Mouse (Mus musculus) kidney, adult 9 months (tissue): ENCODE results near the gene 1500011B03Rik.
"Not testable (repeated sequence)": the region's sequence is repeated elsewhere in the genome, so short reads cannot be mapped to it uniquely, and the experiment has no call there.

Source experiments
- DNase-seq: peaks from one replicate; pipeline ENCODE4 v3.0.0; 2022

Gene 1500011B03Rik

DNA sequence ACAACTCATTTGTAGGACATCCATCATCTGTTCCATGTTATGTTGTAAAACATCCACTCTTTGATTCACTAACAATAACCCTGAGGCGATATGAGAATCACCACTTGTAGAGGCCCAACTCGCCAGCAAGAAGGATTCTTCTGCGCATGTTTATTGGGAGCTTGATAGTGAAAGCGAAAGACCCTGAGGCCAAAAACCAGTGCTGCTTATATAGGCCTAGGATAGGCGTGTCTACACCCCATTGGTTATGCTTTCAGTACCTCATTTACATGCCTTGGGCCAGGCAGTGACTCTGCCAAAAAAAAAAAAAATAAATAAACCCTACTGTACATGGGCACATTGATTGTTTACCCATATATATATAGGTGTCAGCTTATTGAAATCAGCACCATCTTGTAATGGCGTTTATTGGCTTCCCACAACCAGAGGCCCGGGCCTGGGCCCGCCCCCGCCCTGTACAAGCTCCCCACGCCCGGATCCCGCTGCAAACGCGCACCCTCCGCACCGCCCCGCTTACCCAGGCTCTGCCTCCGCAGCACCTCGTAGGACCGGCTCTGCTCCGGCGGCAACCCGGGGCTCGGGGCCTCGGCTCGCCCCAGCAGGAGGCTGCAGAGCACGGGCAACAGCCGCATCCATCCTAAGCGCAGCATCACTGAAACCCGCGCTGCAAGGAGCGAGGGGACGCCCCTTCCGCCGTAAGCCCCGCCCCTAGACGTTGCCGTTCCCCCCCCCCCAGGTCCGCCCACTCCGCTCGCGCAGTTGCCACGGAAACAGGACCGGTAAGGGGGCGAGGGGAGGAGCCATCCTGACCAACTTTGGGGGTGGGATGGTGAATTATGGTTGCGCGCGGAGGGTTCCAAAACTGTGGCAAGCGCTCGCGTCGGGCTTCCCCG lies at the start of gene 1500011B03Rik:
Gene 1500011B03Rik, minus strand, starts transcription at position 673 of the 893 bp plus-strand sequence.
- DNase-seq: peak; percentile 51

GRCm38 (mm10) chr5:114865279-114865678 lies 42.0 kb upstream of the 1500011B03Rik start:
- no peak for DNase-seq

GRCm38 (mm10) chr5:114864813-114865212 lies 41.5 kb upstream of the 1500011B03Rik start:
- no peak for DNase-seq

DNA sequence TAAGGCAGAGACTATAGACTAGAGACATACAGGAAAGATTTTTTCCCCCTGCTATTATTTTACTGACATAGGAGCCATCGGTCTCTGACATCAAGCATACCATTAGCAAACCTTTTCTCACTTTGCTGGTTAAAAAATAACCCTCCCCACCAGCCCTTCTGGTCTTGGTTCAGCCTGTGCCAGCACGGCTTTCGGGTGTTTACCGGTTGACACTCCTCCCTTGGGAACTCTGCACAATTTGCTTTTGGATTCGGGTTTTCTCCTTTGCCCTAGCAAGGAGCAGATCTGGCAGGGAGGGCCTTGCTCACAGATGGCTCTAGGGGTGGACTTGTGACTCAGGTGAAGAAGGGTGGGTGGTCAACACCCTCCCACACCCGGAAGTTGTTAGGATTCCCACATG lies 38.5 kb upstream of the 1500011B03Rik start:
- DNase-seq: peak; percentile 63

DNA sequence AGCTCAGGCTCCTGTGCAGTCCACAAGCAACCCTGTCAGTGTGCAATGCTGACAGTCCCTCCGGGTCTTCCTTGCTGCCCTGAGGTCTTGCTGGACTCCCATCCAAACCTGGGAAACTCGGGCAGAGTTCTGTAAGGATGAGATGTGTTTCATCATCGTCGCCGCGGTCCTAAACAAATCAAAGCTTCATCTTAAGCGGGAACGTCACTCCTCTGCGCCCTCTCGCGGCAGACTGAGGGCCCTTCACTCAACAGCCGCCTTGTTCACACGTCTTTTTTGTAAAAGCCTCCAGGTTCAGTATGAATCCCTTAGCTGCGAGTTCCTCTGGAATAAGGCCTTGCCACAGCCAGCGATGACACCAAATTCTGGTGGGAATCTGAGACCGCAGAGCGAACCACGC lies 36.0 kb upstream of the 1500011B03Rik start:
- peak; percentile 65 for DNase-seq

GRCm38 (mm10) chr5:114858582-114858981 lies 35.3 kb upstream of the 1500011B03Rik start, which contains the start of gene Gm9936:
Gene Gm9936 (minus strand): TSS chr5:114858682.
- no peak for DNase-seq

DNA sequence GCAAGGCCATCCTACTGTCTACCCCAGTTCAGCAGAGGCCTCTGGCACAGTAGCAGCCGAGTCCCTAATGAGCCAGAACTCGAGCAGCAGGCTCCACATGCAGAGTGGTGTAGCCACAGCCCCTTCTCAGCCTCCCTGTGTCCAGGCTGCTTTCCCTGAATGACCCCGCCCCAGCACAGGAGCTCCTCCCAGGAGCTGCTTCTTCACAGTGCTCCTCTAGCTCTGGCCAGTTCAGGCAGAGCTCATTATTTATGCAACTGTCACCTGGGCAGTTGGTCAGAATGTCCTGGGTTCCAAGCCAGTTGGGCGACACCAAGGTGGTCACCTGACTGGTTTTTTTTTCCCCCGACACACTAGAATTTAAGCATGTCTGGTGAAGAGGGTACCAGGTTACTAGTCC lies 30.1 kb upstream of the 1500011B03Rik start, which contains the start of gene 4930519G04Rik:
Gene 4930519G04Rik, plus strand, starts transcription at position 301 of the 400 bp plus-strand sequence.
- DNase-seq: not testable (repeated sequence)

- no peak for DNase-seq
Observed at GRCm38 (mm10) chr5:114851565-114852236, 28.4 kb upstream of the 1500011B03Rik start.

GRCm38 (mm10) chr5:114844371-114844770 lies 21.1 kb upstream of the 1500011B03Rik start:
- not testable (repeated sequence) for DNase-seq

DNA sequence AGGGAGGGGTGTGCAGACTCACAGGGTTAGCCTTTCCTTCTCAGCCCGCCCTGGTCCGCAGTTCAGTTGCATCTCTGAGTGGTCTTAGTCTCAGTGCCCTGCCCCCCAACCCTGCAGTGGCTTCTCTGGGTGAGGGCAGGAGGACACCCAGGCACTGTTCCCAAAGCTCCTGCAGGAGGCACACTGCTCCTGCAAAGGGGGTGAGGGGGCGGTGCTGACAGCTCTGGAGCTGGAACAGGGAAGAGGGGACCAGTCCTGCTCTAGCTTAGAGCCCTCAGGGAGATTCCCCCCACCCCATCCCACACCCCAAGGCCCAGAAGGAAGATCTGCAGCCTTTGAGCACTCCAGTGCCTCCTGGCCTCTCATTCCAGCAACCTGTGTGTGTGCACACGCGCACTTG lies 19.4 kb upstream of the 1500011B03Rik start:
- DNase-seq: no peak

DNA sequence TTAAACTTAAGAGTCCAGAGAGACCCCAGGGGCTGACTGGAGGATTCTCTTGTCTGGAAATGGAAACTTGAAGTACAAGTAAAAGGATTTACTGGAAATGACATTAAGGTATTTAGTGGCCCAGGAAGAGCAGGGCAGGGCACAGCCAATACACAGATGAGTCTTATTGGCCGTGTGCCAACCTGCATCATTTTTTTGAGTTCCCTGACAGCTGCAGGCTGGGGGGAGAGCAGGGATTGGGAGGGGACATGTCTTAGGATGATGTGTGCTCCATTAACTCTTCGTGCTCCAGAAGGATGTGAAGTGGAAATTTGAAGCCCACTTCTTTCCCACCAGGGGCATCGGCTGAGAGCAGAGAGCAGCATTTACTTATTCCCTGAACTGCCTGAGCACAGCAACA lies 18.9 kb upstream of the 1500011B03Rik start:
- not testable (repeated sequence) for DNase-seq

DNA sequence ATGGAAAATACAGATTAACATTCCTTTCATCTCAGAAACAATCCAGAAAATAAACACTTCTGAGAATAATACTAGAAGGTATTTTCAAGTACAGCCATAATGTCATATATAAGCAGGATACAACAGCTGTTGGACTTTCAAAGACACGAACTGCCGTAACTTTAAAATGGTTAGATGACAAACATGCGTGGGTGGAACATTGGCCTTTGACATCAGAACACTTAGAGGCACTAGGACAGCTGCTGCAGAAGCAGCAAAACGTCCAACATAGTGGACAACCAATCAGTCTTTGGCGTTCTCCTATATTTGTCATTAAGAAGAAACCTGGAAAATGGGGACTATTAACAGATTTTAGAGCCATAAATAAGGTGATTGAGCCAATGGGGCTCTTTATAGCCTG lies 17.2 kb upstream of the 1500011B03Rik start:
- DNase-seq: not testable (repeated sequence)

GRCm38 (mm10) chr5:114836886-114837285 lies 13.6 kb upstream of the 1500011B03Rik start:
- no peak for DNase-seq

- no peak for DNase-seq
Observed at GRCm38 (mm10) chr5:114829740-114830139, 6.5 kb upstream of the 1500011B03Rik start.

GRCm38 (mm10) chr5:114827427-114827826 lies 4.2 kb upstream of the 1500011B03Rik start:
- DNase-seq: no peak

DNA sequence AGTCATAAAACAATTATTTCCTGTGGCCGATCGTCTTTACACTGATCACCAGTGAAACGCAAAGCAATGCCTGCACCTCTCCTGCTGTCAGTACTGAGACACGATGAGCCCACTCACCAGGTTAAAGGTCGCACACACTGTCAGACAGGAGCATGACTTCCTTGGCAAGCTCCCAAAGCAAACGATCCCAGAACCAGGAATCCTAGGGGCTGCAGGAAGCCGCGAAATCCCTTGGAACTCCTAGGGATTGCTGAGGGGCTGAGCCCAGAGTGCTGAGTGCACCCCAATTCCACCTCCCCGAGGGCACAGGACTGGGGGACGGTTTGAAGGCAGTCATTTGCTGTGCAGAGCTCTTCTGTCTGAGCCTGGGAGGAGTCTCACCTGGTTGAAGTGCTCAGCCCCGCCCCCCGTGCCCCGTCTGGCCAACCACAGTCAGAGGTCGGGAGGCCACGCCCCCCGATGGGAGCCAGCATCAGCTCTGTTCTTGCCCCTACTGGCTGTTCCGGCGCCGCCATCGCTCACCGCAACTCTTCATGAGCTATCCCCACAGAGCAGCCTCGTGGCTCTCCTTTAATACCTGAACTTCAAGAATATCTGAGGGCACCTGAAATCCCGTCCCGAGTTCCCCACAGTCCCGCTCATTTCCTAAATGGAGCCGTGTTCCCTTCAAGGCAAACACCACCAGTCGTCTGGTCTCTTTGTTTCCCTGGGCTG lies 2.9 kb upstream of the 1500011B03Rik start:
- peak; percentile 86 for DNase-seq

DNA sequence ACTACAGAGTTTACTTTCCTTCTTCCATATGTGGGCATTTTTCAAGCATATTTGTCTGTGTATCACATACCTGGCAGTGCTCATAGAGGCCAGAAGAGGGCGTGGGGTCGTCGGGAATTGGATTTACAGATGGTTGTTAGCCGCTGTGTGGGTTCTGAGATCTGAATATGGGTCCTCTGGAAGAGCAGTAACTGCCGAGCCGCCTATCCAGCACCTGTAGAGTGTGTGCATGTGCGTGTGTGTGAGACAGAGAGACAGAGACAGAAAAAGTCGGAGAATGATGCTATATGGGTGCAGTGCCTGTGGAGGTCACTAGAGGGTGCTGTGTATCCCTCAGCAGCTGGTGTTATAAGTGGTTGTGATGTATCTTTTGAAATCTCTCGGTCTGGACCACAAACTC lies 929 bp upstream of the 1500011B03Rik start:
- DNase-seq: peak; percentile 68

DNA sequence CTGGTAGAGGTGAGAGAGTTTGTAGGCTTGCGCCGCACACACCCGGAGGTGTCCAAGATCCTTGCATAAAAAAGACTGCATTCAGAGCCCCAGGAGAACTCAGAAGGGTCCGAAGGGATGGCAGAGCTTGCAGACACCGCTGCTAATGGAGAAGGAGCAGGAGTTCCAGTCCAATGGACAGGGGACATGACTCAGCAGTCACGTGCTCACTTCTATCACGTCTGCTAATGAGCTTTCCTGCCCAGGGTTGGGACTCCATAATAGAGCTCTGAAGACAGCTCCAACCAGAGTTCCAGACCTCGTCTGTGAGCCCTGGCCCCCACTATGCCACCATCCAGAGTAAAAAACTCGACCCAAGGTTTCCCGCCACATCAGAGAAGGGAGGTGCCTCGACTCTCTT lies 5.1 kb downstream of the 1500011B03Rik start:
- peak; percentile 50 for DNase-seq

DNA sequence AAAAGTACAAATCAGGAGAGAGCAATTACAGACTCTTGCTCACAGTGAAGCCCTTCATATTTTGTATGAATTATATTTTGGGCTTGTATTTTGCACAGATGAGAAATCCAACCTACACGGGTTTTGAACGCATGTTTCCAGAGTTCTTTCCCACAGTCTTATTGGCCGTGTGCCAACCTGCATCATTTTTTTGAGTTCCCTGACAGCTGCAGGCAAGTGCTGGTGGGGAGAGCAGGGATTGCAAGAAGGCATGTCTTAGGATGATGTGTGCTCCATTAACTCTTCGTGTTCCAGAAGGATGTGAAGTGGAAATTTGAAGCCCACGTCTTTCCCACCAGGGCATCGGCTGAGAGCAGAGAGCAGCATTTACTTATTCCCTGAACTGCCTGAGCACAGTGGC lies 6.7 kb downstream of the 1500011B03Rik start:
- DNase-seq: no peak

DNA sequence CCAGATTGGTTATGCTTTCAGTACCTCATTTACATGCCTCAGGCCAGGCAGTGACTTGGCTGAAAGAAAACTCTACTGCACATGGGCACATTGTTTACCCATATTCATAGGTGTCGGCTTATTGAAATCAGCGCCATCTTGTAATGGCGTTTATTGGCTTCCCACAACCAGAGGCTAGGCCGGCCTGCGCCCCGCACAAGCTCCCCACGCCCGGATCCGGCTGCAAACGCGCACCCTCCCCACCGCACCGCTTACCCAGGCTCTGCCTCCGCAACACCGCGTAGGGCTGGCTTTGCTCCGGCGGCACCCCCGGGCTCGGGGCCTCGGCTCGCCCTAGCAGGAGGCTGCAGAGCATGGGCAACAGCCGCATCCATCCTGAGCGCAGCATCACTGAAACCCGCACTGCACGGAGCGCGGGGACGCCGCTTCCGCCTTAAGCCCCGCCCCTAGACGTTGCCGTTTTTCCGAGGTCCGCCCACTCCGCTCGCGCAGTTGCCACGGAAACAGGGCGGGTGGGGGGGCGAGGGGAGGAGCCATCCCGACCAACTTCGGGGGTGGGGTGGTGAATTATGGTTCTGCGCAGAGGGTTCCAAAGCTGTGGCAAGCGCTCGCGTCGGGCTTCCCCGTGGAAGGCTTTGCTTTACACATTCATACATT lies 9.6 kb downstream of the 1500011B03Rik start:
- peak; percentile 78 for DNase-seq

- no peak for DNase-seq
Observed at GRCm38 (mm10) chr5:114809826-114810225, 13.4 kb downstream of the 1500011B03Rik start.

DNA sequence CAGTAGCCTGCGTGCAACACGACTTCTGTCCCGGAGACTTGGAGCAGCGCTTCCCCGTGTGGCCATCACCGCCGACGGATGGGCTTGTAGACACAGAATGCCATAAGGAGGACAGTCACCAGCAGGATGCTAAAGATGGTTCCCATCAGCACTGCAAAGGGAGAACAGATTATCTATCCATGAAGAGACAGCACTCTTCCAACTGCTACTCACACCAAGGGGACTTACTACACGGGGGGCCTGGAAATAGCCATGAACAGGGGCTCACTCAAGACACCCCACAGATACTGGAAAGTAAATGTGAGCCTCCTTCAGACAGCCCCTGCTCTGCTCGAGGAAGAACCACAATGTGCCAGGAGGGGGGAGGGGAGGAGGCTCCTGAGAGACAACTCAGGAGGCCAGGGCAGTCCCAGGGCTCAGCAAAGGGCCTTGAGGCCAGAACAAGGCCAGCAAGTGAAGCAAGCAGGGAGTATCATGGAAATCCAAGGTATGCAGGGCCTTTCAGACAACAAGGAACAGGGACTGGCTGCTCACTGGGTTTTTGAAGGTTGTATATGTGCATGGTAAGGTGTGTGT lies 14.0 kb downstream of the 1500011B03Rik start:
- DNase-seq: no peak
